Mouse (Mus musculus) embryo, embryonic 10 days (tissue): ENCODE data around the gene Ift80.
"Not testable (repeated sequence)": the region's sequence is repeated elsewhere in the genome, so short reads cannot be mapped to it uniquely, and the experiment has no call there.

Experiments used
- DNase-seq: peaks from one replicate; pipeline ENCODE4 v3.0.0-alpha.2; 2015; ENCODE audit warnings: low spot score

Gene Ift80

DNA sequence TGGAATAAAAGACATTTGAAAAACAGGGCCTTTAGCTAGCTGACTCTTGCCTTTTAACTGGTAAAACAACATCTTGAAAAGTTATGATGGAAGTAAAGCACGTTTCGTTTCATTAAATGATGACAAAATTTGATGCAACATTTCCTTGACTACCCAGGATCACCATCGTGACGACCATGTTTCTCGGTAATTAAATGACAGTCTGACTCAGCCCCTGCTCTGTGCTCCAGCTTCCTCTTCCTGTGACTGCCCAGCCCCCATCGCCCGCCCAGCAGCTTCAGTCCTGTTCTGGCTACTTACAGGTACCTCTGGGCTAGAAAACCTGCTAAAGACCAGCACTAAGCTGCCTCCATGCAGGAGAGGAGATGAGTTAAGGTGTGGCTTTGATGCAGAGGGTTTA, 70.1 kb downstream of the Ift80 start:
- no peak for DNase-seq

DNA sequence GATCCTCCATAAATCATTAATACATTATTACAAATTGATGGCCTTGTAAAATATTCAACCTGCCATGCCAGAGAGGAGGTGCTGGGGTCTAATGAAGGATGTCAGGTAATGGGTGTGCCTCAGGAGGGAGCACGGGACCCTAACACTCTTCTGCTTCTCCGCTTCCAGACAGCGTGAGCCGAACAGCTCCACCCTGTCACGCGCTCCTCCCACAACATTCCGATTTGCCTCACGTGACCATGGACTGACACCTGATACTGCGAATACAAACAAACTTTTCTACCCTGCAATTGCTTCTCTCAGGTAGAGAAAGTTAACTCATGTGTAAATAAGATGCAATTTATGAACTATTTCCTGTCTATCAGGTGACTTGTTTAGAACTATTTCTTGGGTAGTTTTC, 75.8 kb downstream of the Ift80 start:
- peak; percentile 29 for DNase-seq

DNA sequence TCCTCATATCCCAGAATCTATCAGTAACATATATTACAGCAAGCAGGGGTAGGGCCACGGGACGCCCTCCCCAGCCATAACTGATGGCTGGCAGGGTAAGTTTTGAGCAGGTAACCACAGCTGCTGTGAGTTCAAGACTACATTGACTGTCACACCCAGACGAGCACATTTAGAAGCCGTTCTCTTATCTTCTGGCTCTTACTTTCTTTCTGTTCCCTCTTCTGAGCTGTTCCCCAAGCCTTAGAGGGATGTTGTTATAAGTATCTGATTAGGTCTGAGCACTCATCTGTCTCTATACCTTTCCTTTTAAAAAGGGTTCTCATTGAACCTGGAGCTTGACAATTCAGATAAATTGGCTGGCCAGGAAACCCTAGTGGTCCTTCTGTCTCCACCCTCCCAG, 96.9 kb downstream of the Ift80 start:
- no peak for DNase-seq

DNA sequence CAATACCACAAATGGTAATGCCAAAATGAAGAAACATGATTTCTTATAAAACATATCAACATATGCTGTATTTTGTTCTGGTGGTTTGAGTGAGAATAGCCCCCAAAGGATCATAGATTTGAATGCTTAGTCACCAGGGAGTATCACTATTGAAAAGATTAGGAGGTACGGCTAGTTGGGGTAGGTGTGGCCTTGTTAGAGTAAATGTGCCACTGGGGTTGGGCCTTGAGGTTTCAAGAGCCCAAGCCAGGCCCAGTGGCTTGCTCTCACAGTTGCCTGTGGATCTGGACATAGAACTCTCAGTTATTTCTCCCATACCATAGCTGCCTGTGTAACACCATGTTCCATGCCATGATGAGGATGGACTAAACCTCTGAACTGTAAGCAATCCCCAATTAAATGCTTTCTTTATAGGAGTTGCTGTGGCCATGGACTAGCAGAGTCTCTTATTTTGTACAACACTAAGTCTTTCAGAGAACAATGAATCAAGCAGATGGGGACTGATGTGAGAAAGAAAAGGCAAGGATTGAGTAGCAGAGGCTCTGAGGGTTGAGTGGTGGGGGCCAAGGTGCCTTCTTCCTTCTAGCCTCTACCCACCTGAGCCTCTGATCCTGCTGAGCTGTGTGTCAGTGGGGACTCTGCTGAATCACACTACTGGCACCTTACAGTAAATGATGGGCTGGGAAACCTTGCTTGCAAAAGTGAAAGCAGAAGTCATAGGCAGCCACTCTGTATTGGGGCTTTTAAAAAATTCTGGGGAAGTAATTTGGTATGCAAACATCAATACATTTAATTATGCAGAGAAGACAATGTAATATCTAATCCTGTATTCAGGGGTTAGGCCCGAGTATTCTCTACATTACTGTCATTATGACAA, 99.2 kb downstream of the Ift80 start:
- DNase-seq = no peak

DNA sequence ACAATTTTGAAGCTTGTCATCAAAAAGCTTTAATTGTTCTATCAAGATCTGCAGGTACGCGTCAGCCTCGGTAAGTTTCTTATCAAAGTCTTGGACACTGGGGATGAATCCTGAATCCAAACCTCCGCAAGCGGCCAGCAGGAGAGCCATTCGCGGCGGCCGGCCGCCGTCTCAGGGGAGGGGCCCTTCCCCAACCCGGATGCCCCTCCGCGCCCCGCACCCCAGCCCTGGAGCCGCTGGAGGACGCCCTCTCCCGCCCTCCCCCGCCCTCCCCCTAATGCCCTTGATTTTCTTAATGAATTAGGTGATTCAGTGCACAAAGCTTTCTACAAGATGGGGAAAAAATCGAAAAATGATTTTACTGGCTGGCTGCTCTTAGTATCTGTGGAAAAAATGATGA, 101.7 kb downstream of the Ift80 start:
- DNase-seq = not testable (repeated sequence)

DNA sequence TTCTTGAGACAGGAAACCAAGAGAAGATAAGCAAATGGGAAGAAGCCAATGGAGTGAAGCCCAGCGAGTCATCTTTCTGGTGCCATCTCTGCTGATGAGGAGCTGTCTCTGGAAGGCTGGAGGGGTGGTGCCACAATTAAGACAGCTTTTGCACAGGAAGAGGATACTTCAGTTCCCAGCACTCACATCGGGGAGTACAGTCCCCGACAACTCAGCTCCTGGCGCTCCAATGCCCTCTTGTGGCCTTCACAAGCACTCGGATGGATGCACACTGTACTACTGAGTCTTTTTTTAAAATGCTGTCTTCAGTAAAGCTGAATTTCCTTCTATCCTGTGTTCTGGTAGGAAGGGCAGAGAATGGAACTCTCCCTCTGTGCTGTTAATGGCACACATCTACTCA, 107.2 kb downstream of the Ift80 start:
- no peak for DNase-seq

DNA sequence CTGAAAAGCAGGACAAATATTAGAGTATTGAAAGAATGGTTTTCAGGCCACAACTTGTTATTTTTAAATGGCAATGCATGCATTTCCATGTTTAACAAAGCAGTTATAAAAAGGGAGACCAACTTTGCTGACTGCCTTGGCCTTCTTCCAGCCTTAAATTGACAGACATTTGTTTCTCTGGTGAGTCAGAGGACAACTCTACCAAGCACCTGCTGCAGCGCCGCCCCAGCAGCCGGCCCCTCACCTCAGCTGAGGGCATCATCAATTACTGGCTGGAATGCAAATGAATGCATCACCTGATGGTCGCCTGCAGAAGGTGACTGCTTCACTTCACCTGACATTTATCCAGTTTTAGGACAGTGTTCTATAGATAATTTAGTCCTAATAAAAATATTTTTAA, 108.9 kb downstream of the Ift80 start:
- DNase-seq = no peak

DNA sequence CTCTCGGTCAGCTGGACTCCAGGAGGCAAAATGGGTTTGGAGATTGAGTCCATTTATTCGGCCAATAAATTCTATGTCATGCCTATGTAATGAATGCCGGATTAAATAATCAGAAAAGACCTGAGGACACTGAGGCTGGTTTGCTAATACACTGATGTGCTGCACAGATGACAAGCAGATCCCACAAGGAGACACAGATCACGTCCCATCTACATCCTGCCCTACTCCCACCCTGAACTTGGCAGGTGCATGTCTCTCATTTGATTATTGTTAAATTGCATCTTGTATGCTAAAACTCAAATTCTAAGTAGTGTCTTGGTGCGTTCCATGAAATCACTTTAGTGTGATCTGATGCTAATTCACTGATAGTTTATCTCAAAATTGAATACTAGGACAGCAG, 117.5 kb downstream of the Ift80 start:
- no peak for DNase-seq

DNA sequence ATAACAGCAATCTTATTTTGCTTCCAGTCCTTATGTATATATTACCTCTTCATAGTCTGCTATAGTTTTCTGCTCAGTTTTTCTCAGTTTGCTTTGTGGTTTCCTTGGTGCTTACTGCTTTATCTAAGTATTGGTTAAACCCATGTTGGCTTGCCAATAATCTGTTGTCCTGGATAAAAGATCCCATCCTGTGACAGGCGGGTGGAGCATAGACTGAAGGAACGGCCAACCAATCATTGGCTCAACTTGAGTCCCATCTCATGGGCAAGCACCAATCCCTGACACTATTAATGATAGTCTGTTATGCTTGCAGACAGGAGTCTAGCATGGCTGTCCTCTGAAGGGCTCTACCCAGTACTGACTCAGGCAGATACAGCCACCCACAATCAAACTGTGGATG, 130.3 kb downstream of the Ift80 start:
- no peak for DNase-seq

DNA sequence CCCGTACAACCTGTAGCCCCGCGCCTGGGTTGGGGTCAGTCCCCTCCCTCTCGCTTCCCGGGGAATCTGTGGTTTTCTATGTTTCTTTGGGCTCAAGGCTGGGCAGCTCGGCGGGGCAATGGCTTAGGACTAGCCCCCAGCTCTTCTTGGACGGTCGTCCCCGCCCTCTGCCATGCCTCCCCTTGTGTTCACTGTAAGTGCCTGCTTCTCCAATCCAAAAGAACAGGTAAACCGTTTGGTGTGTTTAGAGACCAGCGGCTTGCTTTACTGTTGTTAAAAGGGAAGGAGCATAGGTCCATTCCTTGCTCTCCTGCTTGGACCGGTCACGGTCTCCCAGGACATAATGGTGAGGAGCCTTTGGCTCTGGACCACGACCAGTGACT, 133.8 kb downstream of the Ift80 start:
- DNase-seq = peak; percentile 21

DNA sequence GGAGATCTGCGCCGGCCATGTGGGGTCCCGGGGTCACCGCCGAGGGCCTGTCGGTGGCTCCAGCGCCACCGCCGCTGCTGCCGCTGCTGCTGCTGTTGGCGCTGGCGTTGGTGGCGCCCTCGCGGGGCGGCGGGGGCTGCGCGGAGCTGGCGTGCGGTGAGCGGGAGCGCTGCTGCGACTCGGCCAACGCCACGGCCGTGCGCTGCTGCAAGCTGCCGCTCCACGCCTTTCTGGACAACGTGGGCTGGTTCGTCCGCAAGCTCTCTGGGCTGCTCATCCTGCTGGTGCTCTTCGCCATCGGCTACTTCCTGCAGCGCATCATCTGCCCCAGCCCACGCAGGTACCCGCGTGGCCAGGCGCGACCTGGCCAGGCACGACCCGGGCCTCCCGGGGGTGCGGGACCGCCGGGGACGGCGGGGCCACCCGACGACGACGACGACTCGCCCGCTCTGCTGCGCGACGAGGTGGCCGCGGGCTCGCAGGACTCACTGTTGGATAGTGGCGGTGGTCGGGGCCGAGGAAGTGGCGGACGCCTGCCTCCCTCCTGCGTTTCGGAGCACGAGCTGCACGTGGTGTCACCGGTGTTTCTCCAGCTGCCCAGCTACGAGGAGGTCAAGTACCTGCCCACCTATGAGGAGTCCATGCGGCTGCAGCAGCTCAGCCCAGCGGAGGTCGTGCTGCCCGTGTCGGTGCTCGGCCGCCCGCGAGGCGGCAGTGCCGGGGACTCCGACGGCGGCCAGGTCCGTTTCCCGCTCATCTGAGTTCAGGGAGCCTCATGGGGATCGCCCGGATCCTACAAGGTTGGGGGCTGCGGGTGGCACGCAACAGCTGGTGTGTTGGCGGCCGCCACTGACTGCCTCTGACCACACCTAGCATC, 134.4 kb downstream of the Ift80 start:
- peak; percentile 66 for DNase-seq

DNA sequence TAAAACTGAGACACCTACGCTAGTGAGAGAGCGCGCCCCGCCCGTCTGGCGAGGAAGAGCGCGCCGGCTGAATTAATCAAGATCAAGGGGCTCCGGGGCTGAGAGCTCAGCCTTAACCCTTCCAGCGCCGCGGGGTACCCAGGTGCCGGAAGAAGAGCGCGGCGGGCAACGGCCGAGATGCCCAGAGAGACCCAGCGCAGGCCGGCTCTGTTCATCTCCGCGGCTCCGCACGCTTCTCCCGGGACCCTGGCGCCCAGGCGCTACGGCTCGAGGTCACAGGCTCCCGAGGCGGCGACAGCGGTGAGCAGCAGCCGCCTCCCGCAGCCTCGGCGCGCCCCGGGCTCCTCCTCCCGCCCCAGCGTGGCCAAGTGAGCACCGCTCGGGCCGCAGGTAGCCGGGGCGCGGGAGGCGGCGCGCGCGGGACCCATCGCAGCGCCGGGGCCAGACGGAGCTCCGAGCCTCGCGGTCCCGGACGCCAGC, 135.1 kb downstream of the Ift80 start, which contains the start of gene 1110032F04Rik:
Gene 1110032F04Rik (plus strand): TSS at position 376 of the 480 bp plus-strand sequence.
- DNase-seq = peak; percentile 76

DNA sequence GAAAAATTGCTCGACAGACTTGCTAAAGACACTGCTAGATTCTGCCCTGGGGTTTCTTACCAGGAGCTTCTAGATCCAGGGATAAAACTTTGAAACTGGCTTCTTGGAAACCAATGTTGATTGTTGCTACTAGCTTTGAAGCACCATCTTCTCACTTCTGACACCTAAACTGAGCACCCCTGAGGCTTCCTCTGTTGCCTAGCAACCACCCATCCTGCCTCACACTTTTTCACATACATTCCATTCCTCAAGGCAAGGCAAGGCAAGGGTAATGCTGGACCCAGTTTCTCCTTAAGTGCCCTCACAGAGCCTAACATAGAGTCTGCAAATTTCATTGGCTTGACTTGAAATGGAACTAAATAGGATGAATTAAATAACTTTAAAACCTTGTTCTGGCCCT, 152.0 kb downstream of the Ift80 start:
- DNase-seq = no peak

DNA sequence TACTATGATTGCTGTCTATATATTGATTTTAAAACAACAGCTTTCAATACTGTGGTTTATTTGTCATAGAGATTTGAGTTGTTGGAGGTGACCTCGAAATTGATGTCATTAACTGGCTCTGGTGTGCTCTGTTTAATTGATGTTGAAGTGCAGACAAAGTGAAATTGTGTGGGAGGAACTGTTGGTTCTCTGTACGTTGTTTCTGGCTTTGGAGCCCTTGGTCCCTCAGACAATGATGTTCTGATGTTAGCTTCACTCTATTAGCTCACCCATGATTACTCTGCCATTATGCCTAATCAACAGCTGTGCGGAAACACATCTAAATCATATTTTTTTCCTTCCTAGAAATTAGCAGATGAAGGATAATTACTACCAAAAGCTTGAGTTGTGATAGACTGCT, 156.0 kb downstream of the Ift80 start:
- DNase-seq = no peak

DNA sequence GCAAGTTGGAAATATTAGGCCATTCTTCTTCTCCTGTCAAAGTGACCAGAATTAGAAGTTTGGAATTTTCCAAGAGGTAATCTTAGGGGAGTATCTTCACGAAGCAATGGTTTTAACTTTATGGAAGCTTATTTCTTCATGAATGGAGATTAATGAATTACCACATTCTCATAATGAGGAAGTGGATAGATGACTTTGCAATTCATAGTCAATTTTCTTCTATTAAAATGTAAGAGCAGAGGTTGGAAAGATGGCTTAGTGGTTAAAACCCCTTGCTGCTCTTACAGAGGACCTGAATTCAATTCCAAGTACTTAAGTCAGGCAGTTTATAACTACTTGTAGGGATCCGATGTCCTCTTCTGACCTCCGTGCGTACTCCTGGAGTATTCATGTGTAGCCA, 160.3 kb downstream of the Ift80 start:
- no peak for DNase-seq
